Mouse (Mus musculus) cerebellum, postnatal 10 days (tissue): ENCODE results near the gene Cdadc1.
A peak's percentile ranks its signal among the peaks of the same experiment; 100 is the strongest.

Experiments
- DNase-seq, 2 experiments: peaks; one replicate each; pipeline ENCODE4 v3.0.0; 2021; ENCODE audit warnings: mixed read lengths in 2 of 2

Cdadc1 gene

DNA sequence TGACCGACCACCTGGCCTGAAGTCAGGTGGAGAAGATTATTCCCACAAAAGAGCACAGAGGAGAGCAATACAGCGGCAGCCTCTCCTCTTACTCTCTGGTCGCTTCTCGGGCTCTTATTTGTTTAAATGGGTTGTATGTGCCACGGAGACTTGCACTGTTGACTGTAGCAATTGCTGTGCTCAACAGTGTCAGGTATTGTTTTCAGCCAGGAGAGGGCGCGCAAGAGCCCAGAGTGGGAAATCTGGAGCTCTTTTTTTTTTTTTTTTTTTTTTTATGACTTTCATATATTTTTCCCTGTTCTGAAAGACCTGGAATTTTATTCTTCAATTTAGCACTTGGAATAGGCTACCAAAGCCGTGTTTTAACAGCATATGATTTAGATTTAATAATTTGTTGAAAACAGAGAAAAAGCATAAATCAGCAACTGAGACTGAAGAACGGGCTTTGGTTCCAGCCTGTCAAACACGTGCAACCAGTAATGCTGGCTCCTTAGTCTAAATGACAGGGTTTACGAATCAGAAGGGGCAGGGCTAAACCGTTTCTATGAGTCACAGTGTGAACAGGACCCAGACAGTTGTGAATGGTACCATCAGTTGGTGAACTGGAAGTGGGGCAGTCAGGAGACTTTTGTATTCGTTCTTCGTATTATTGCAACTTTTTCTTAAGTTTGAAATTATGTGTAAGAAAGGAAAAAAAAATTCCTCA, 15.3 kb upstream of the Cdadc1 start:
- peak; percentile 88 to 90 for DNase-seq

- DNase-seq = no peak
Measured at GRCm38 (mm10) chr14:59607021-59607420, 9.3 kb upstream of the Cdadc1 start.

GRCm38 (mm10) chr14:59605671-59606353, 8.1 kb upstream of the Cdadc1 start:
- peak; percentile 87 to 92 for DNase-seq

- peak; percentile 47 to 52 for DNase-seq
Measured at GRCm38 (mm10) chr14:59604002-59604645, 6.4 kb upstream of the Cdadc1 start.

- DNase-seq = no peak
Measured at GRCm38 (mm10) chr14:59598260-59598627, 485 bp upstream of the Cdadc1 start.

- no peak for DNase-seq
Measured at GRCm38 (mm10) chr14:59594988-59595387, 2.8 kb downstream of the Cdadc1 start.

DNA sequence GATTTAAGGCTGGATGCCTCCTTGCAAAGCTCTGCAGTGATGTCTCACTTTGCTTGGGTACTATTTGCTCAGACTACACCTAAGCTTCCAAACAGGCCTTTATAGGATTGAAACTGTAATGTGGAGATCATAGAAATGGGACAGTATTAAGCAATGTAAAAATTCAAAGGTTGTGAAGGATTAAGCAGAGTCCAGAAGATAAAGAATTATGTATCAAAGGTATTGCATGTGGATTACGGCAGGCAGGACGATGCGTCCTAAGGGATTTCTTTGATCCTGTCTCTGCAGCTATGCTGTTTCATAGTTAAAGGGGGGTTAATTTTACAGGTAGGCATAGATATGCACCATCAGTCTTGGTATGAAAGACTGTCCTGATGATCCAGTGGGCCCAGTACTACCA, 5.2 kb downstream of the Cdadc1 start:
- no peak for DNase-seq

- DNase-seq = no peak
Measured at GRCm38 (mm10) chr14:59591901-59592300, 5.9 kb downstream of the Cdadc1 start.

DNA sequence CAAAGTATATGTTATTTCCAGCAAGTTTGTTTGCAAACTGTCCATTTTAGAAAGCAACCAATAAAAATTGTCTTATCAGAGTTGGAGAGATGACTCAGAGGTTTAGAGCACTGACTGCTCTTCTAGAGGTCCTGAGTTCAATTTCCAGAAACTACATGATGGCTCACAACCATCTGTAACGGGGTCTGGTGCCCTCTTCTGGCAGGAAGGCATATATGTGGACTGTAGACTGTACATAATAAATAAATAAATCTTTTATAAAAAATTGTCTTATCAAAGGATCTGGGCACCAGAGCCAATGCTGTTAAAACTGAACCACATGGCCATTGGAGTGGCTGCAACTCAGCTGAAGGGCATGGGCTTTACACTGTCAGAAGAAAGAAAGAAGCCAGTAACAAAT, 7.1 kb downstream of the Cdadc1 start:
- peak in 1 of 2 experiments; percentile 11 for DNase-seq

DNA sequence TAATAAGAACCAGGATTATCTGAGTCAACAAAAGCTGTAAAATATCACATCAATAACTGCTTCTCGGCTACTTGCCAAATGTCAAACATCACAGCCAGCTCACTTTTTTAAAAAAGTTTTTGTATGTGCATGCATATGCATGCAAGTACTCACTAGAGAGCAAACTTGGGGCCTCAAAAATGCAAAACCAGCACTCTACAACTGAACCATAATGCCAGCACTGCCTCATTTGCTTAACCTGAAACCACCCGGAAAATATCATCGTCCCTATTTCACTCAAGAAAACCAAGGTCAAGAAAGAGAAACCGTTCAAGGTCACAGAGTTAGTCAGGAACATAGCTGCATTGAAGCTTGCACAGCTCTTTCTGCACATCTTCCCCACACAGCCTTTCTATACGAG, 21.4 kb downstream of the Cdadc1 start:
- no peak for DNase-seq

DNA sequence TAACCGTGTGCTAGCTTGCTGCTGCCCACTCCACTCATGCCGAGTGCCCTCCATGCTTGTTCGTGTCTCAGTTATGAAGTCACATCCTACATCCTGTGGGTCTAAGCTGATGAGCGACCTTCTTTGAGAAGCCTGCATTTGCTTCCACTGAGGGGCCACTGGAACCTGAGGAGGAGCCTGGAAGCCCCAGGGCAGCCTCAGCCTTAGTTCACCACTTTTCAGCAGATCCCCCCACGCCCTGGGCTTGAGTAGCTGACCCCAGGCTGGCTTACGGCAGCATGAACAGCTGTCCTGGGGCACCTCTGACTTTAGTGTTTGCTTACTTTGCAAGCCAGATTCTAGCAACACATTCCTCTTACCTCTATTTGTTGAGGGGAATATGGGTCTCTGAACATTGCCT, 31.0 kb downstream of the Cdadc1 start:
- no peak for DNase-seq

DNA sequence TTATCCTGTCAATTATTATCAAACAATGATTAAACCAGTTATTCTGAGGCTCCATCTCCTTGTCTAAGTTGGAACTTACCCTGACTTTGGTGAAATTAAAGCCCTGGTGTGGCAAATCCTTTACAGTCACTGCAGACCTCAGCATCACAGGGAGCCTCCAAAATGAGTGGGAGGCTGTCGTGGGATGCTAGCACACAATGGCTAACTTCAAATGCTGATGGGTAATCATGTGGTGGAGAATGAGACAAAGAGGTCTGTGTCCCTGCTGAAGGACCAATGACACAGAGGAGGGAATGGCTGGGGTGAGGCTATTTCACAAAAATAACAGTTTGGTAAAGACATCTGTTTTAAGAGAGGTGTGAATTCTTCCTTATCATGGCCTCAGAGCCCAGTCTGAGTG, 39.9 kb downstream of the Cdadc1 start:
- DNase-seq = no peak

DNA sequence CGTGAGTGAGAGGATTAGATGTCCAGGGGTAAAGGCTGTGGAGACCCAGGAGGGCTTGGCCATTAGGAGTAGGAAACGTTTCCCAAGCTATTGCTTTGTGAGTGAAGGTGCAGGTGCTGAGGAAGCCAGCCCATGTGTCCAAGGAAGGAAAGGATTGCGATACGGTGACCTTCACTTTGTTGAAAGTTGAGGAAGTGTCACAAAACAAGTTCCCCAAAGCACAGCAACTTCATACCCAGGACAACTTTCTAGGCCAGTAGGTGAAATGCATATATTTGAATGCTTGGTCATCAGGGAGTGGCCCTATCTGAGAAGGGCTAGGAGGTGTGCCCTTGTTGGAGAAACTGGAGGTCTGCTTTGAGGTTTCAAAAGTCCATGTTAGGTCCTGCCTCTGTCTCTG, 40.7 kb downstream of the Cdadc1 start:
- no peak for DNase-seq

DNA sequence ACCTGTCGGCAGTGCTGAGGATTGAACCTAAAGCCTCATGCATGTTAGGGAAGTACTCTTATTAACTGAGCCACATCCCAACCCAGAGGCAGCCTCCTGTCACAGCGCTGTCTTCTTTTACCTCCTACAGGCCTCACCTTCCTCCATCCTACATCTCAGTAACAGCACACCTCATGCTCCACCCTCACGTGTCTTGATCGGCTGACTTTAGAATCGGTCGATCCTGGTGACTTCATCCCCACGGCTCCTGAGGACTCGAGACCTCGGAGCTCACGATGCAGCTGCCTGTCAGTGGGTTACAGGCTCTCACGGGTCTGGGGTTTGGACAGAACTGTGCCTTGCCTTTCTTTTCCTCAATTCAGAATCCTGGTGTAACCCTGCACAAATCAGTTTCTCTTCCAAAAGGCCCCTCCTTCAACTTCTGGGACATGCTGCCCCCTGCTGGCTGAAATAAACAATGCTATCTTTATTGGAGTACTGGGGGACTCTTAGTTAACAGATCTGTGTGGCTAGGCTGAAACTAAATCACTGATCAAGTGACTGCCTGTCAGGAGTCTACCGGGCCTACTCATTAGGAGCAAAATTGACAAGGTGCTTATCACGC, 41.7 kb downstream of the Cdadc1 start:
- DNase-seq = peak; percentile 86 to 90

GRCm38 (mm10) chr14:59555018-59555417, 42.7 kb downstream of the Cdadc1 start:
- no peak for DNase-seq

DNA sequence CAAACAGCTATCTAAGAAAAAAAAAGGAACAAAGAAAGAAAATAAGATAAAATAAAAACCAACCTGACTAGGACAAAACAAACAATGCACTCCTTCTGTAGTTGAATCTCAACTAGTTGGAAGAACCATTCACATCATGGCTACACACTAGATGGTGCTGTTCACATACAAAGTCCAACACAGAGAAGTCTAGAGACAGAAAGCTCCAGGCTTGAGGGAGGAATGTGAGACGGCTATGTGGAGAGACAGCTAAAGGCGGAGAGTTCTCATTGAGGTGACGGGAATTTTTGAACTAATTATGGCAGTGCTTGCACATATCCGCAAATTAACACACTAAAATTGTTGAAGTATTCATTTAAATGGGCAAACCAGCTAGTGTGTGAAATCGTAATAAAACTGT, 43.7 kb downstream of the Cdadc1 start:
- DNase-seq = no peak

GRCm38 (mm10) chr14:59551956-59552355, 45.8 kb downstream of the Cdadc1 start:
- no peak for DNase-seq

DNA sequence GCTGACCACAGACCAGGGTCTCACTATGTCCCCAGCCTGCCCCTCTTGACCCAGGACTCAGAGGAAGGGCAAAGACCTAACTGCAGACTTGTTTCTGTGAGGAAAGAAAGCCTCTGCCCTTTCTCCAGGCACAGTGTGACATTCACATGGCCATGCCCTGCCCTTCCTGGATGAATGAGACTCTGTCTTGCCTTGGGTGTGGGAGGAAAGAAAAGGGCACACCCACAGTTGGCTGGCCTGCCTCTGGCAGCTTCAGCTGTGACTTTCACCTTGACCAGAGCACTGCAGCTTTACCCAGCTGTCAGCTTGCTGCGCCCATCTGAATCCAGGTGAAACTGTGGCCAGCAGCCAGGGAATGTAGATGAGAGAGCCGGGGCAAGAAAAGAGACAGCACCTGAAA, 46.9 kb downstream of the Cdadc1 start:
- DNase-seq = no peak

DNA sequence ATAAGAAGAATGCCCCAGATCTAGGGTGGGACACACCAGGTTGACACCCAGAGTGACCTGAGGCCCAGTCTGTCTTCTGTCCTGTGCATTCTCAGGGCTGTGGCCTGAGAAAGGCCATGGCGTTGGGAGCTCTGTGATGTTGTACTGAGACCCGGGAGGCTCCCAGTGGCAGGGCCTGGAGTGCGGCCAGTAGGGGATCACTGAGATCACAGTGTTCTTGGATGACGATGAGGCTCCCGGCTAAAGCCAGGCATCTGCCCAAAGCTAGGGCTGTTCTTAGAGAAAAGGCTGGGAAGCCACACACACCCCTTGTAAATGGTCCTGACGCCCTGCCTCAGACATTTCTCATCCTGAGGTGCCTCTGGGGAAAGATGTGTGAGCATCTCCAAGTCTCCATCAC, 48.7 kb downstream of the Cdadc1 start:
- peak; percentile 13 to 56 for DNase-seq

GRCm38 (mm10) chr14:59548532-59548931, 49.2 kb downstream of the Cdadc1 start:
- no peak for DNase-seq

- DNase-seq = no peak
Measured at GRCm38 (mm10) chr14:59547530-59547929, 50.2 kb downstream of the Cdadc1 start.

- no peak for DNase-seq
Measured at GRCm38 (mm10) chr14:59546162-59546880, 51.4 kb downstream of the Cdadc1 start.

DNA sequence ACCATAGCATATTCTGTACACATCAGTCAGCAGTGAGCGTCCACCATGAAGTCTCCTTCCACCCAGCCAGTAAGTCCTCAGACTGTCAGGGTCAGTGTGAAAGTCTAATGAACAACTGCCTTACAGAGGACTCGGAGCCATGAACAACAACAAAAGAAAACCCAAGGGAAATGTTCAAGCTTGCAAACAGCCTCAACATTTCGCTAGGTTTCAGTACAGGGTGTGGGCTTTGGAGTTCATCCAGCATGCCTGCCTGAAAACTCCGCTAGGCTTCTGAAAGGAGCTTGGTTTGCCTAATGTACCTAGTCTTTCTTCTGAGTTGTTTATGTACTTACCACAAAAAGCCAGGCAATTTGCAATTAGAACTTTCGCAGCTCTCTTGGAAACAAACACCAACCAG, 53.8 kb downstream of the Cdadc1 start:
- no peak for DNase-seq
